Mouse (Mus musculus) layer of hippocampus, adult 9-11 months (tissue): ENCODE measurements around the gene Hsh2d.

Experiments
- DNase-seq: peaks from one replicate; pipeline ENCODE4 v3.0.0; 2022

The Hsh2d gene

GRCm38 (mm10) chr8:72190215-72190539 lies 739 bp downstream of the Hsh2d start:
- DNase-seq: no peak

- no peak for DNase-seq
Observed at GRCm38 (mm10) chr8:72192065-72192464, 2.6 kb downstream of the Hsh2d start.

GRCm38 (mm10) chr8:72197997-72198396 lies 8.6 kb downstream of the Hsh2d start:
- DNase-seq: no peak

- DNase-seq: no peak
Observed at GRCm38 (mm10) chr8:72208582-72208981, 19.1 kb downstream of the Hsh2d start.

- no peak for DNase-seq
Observed at GRCm38 (mm10) chr8:72210222-72210621, 20.8 kb downstream of the Hsh2d start.

GRCm38 (mm10) chr8:72210710-72211109 lies 21.3 kb downstream of the Hsh2d start:
- DNase-seq: no peak

GRCm38 (mm10) chr8:72211846-72212245 lies 22.4 kb downstream of the Hsh2d start:
- no peak for DNase-seq

GRCm38 (mm10) chr8:72212751-72213150 lies 23.3 kb downstream of the Hsh2d start, which contains the start of gene Cib3:
Gene Cib3 (minus strand): TSS chr8:72212837.
- DNase-seq: peak; percentile 33

GRCm38 (mm10) chr8:72213536-72213935 lies 24.1 kb downstream of the Hsh2d start, which contains the start of gene Gm11034:
Gene Gm11034 (minus strand): TSS chr8:72213636.
- no peak for DNase-seq

GRCm38 (mm10) chr8:72215060-72215459 lies 25.6 kb downstream of the Hsh2d start:
- no peak for DNase-seq

GRCm38 (mm10) chr8:72215871-72216270 lies 26.4 kb downstream of the Hsh2d start:
- no peak for DNase-seq

GRCm38 (mm10) chr8:72218781-72219540 lies 29.5 kb downstream of the Hsh2d start:
- DNase-seq: no peak

GRCm38 (mm10) chr8:72219541-72220363 lies 30.3 kb downstream of the Hsh2d start, which contains the start of gene Fam32a:
Gene Fam32a (plus strand): TSS chr8:72219730.
- DNase-seq: peak; percentile 94

GRCm38 (mm10) chr8:72220758-72221157 lies 31.3 kb downstream of the Hsh2d start:
- DNase-seq: no peak

- no peak for DNase-seq
Observed at GRCm38 (mm10) chr8:72222656-72223055, 33.2 kb downstream of the Hsh2d start.

GRCm38 (mm10) chr8:72239499-72240402 lies 50.3 kb downstream of the Hsh2d start, which contains the start of gene Ap1m1:
Gene Ap1m1 (plus strand): TSS chr8:72240018.
- DNase-seq: peak; percentile 99

- DNase-seq: peak; percentile 31
Observed at GRCm38 (mm10) chr8:72240403-72240763, 50.9 kb downstream of the Hsh2d start.

GRCm38 (mm10) chr8:72240951-72241350 lies 51.5 kb downstream of the Hsh2d start:
- DNase-seq: no peak

- no peak for DNase-seq
Observed at GRCm38 (mm10) chr8:72242226-72242625, 52.8 kb downstream of the Hsh2d start.

GRCm38 (mm10) chr8:72244610-72245009 lies 55.2 kb downstream of the Hsh2d start:
- DNase-seq: no peak
